Mouse (Mus musculus): ENCODE results near the gene Hbb-bh2. TPM values are rescaled to one million over a fixed set of nuclear protein-coding genes. Genes with fewer than 3 reads are reported as not detected.
A peak's percentile ranks its signal among the peaks of the same experiment; 100 is the strongest.
"Not testable (repeated sequence)": the region's sequence is repeated elsewhere in the genome, so short reads cannot be mapped to it uniquely, and the experiment has no call there.

Hbb-bh2 gene
- total RNA-seq, 2 experiments from 2014 or later = not detected

DNA sequence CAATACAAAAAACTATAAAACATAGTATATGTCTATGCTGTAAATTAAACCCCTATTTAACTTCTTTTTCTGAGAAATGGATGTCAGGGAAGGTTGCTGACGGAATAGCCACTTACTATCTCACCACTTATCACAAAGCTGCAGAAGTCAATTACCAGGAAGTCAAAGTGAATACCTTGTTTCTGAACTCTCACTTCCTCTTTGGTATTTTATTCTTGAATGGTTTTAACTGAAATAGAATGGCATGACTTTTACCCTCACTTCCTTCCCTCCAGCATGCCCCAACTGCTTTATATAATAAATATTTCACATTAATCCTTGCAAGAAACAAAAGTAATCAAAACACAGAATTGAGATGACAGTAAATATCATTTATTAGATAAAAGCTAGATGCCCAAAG is 28.1 kb downstream of the Hbb-bh2 start:
- DNase-seq (ENCODE audit: low spot score in 2 of 2) = no peak

- no peak for DNase-seq (ENCODE audit: low spot score in 2 of 2)
These were observed 29.0 kb downstream of the Hbb-bh2 start for GRCm38 (mm10) chr7:103811223-103811845.

DNA sequence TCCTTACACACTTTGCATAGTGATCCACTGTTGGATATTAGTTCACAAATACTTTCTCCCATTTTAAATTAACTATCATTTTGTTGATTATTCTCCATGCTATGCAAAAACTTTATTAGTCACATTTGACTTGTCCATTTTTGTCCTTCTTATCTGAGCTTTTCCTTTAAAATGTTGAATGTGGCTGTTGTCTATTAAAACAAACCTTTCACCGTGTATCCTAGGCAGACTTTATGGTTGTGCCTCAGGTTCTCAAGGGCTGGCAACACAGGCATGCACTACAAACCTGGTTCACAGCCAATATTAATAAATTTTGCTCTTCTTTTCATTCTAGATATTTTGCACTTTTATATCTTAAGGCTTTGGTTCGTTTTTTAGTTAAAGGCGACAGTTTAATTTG is 29.6 kb downstream of the Hbb-bh2 start:
- DNase-seq (ENCODE audit: low spot score in 2 of 2) = no peak

GRCm38 (mm10) chr7:103810296-103810695 is 30.0 kb downstream of the Hbb-bh2 start:
- DNase-seq (ENCODE audit: low spot score in 2 of 2) = no peak

DNA sequence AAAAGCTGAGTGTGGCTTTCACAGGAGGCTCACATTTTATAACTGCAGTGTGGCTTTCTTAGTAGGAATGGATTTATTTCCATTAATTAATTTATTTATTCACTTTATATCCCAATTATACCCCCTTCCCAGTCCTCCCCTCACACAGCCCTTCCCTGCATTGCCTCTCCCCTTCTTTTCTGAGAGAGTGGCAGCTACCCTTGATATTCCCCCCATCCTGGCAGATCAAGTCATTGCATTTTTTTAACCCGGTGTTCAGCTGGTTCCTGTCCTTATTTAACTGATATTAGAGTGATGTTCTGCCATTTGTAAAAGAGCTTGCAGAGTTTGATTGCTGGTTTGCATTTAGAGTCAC is 30.5 kb downstream of the Hbb-bh2 start:
- DNase-seq (ENCODE audit: low spot score in 2 of 2) = no peak

DNA sequence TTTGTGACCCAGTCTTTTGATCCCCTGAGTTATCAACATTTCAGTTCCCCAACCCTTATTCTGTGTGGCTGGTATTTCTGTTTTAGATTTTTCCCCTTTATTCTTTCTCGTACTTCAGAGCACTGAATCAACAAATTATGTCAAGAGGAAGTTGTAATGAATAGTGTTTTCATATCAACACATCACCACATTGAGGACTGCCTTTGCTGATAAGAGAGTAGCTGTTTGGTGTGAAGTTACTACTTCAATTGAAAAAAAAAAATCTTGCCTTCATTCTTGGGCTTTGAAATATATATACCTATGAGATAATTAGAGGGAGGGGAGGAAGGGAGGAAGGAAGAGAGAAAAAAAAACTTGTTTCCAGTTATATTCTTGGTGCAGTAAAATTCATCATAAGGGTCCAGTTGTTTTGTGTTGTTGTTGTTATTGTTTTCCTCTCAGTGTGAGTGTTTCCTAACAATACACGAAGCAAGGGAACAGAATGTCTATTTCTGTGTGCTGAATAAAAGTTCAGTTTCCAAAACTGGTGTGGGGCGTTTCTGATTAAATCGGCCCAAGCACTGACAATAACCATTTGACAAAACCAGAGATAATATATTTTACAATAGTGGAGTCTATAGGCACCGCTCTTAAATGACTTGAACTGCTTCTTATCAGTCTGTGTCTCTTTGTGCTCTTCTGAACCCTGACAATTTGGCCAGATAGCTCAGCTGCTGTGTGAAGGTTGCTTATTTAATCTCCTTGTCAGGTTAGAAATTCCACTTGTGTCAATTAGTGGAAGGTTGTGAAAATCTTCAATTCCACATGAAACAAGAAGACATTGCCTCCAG is 31.1 kb downstream of the Hbb-bh2 start:
- no peak for DNase-seq (ENCODE audit: low spot score in 2 of 2)

- not testable (repeated sequence) for DNase-seq (ENCODE audit: low spot score in 2 of 2)
These were observed 32.2 kb downstream of the Hbb-bh2 start for GRCm38 (mm10) chr7:103808120-103808519.

GRCm38 (mm10) chr7:103806856-103807255 is 33.5 kb downstream of the Hbb-bh2 start:
- peak; percentile 5 to 55 for DNase-seq (ENCODE audit: low spot score in 2 of 2)

DNA sequence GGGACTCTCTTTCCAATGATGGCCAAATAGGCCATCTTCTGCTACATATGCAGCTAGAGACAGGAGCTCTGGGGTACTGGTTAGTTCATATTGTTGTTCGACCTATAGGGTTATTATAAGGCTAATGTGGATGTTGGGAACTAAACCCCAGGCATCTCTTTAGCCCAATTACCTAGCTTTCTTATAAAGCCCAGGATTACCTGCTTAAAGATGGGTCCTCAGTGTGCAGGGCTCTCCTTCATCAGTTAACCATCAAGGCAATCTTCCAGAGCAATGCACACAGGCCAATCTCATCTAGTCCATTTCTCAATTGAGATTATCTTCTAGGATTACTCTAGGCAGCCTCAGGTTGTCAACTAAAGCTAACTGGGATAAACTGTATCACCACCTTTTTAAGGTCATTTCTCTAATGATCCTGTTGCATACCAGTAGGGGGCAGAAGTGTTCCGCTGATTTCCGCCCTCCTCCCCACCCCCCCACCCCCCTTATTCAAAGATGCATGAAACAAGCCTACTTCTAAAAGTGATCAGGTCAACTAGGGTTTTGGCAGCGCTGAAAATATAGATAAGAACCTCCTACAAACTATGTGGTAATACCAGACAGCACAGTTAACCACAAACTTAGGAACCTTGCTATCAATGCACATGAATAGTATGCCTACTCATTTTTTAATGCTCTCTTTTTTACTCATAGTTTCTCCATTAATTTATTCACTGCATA is 47.5 kb downstream of the Hbb-bh2 start:
- DNase-seq (ENCODE audit: low spot score in 2 of 2) = no peak

DNA sequence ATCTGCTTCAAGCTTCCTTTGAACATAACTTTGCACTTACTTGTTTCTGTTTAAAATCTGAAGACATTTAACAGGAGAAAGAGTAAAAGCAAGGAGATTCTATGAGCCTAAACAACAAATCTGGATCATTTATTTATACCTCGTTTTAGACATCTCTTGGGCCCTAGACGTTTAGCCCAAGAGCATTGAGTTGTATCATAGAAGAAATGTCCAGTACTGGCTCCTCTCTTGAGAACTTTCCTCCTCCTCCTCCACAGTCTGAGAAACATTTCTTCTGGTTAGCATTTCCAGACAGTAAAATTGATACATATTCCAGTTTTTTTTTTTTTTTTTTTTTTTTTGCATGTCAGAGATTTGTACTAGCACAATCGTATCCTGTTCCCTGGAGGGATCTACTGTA is 48.6 kb downstream of the Hbb-bh2 start, which contains the start of gene Olfr67:
Gene Olfr67 (minus strand): TSS at position 101 of the 400 bp plus-strand sequence.
- DNase-seq (ENCODE audit: low spot score in 2 of 2) = no peak

Other genes with a start within 250 kb of the Hbb-bh2 start
- gene Olfr619, start 239.9 kb downstream of the Hbb-bh2 start, total RNA-seq (2021) = not detected
- gene Olfr620, start 228.0 kb downstream of the Hbb-bh2 start, total RNA-seq (2021) = not detected
- gene Olfr622, start 197.8 kb downstream of the Hbb-bh2 start, total RNA-seq (2021) = not detected
- gene Olfr623, start 176.8 kb downstream of the Hbb-bh2 start, total RNA-seq (2021) = not detected
- under 1 TPM in 1 of 2 experiments, not detected in 1; 0.05 TPM for gene Olfr624, start 169.3 kb downstream of the Hbb-bh2 start, total RNA-seq (2021)
- not detected for gene Olfr625-ps1, start 157.8 kb downstream of the Hbb-bh2 start, total RNA-seq (2021)
- gene Olfr243, start 125.8 kb downstream of the Hbb-bh2 start, total RNA-seq (2021) = not detected
- not detected for gene Olfr628, start 110.1 kb downstream of the Hbb-bh2 start, total RNA-seq (2021)
- gene Olfr629, start 95.6 kb downstream of the Hbb-bh2 start, total RNA-seq (2021) = not detected
- not detected for gene Olfr630, start 83.2 kb downstream of the Hbb-bh2 start, total RNA-seq (2021)
- not detected for gene Olfr69, start 68.9 kb downstream of the Hbb-bh2 start, total RNA-seq (2021)
- not detected for gene Olfr68, start 60.8 kb downstream of the Hbb-bh2 start, total RNA-seq (2021)
- gene Olfr67, start 48.7 kb downstream of the Hbb-bh2 start, total RNA-seq (2021) = not detected
- gene Hbb-bt, start 26.5 kb downstream of the Hbb-bh2 start, total RNA-seq (2021) = 10 to 100 TPM; 26.0 to 31.8 TPM
- 100 to 1,000 TPM; 267 to 283 TPM for gene Hbb-bs, start 12.4 kb downstream of the Hbb-bh2 start, total RNA-seq (2021)
- not detected for gene Hbb-bh1, start 2.6 kb upstream of the Hbb-bh2 start, total RNA-seq (2021)
- gene Hbb-y, start 12.7 kb upstream of the Hbb-bh2 start, total RNA-seq (2021) = not detected
- gene Olfr66, start 45.7 kb upstream of the Hbb-bh2 start, total RNA-seq (2021) = not detected
- not detected for gene Olfr64, start 54.0 kb upstream of the Hbb-bh2 start, total RNA-seq (2021)
- gene Olfr65, start 63.0 kb upstream of the Hbb-bh2 start, total RNA-seq (2021) = not detected
- not detected for gene Olfr631, start 88.3 kb upstream of the Hbb-bh2 start, total RNA-seq (2021)
- not detected for gene Olfr632, start 93.8 kb upstream of the Hbb-bh2 start, total RNA-seq (2021)
- gene Olfr633, start 103.9 kb upstream of the Hbb-bh2 start, total RNA-seq (2021) = not detected
- under 1 TPM in 1 of 2 experiments, not detected in 1; 0.05 TPM for gene Olfr635, start 130.6 kb upstream of the Hbb-bh2 start, total RNA-seq (2021)
- not detected for gene Olfr638, start 158.2 kb upstream of the Hbb-bh2 start, total RNA-seq (2021)
- gene Olfr639, start 176.8 kb upstream of the Hbb-bh2 start, total RNA-seq (2021) = under 1 TPM in 1 of 2 experiments, not detected in 1; 0.05 TPM
- not detected for gene Olfr640, start 185.1 kb upstream of the Hbb-bh2 start, total RNA-seq (2021)
- not detected for gene Olfr641, start 194.9 kb upstream of the Hbb-bh2 start, total RNA-seq (2021)
- not detected for gene Olfr642, start 212.1 kb upstream of the Hbb-bh2 start, total RNA-seq (2021)
- not detected for gene 4930516K23Rik, start 220.9 kb upstream of the Hbb-bh2 start, total RNA-seq (2021)
- gene Olfr644, start 231.3 kb upstream of the Hbb-bh2 start, total RNA-seq (2021) = not detected
- not detected for gene Olfr645, start 244.9 kb upstream of the Hbb-bh2 start, total RNA-seq (2021)